Mouse (Mus musculus) frontal cortex, postnatal 36 days (tissue): ENCODE data around the gene Vps16.

Experiments
- DNase-seq, 2 experiments: peaks; one replicate each; pipeline ENCODE4 v3.0.0; 2022; ENCODE audit warnings: low spot score in 2 of 2

The Vps16 gene

DNA sequence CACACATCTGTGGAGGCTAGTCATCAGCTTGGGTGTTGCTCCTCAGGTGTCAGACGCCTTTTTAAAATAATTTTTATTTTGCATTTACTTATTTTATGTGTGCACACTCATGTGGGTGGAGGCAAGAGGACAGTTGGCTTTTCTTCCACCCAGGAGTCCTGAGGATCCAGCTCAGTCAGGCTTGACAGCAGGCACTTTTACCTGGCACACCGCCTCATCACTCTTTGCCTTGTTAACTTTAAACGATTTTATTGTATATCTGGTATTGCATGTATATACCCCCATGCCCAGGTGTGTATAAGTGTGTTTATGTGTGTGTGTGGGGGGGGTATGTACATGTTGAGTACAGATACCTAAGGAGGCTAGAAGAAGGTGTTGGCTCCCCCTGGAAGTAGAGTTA, 33.7 kb downstream of the Vps16 start:
- DNase-seq: no peak

DNA sequence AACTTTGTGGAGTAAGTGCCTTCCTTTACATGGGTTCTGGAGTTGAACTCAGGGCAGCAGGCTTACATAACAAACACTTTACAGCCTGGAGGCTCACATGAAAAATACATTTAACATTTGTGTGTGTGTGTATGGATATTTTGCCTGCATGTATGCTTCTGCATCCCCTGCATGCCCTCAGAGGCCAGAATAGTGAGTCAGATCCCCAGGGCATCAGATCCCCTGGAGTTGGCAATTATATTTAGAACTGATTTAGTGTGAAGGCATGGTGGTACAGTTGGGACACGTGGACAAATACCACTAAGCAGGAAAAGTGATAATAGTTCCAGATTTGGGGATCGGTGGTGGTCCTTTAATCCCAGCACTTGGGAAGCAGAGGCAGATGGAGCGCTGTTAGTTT, 35.4 kb downstream of the Vps16 start:
- DNase-seq: no peak

DNA sequence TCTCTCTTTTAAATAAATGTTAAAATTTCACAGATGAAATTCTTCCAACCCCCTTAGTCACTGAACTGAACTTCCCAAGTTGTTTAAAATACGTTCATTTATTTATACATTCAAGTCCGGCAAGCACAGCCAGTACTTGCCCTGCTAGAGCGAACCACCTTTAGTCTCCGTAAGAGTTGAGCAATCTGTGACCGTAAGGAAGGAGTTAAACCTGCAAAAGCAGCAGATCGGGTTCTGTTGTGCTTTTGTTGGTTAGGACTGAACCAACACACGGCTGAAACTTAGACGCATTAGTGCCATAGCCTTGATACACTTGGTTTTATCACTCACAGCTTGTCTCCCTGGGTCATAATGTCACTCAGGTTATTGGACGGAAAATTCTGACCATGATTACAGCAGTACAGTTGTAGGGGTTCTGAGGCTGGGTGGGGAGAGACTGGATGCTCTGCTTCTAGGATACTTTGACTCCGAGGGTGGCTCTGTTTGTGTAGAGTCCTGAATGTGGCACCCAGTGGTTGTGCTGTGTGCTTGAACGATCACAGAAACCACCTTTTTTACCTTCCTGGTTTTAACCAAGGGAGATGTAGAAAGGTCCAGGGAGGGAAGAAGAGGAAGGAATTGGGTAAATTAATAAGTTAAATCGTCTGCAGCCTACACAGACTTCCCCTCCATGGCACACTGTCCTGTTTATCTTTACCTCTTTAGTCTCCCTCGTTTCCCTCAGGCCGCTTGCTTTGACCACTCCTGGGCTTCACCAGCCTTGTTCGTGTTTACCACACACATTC, 37.3 kb downstream of the Vps16 start:
- no peak for DNase-seq

DNA sequence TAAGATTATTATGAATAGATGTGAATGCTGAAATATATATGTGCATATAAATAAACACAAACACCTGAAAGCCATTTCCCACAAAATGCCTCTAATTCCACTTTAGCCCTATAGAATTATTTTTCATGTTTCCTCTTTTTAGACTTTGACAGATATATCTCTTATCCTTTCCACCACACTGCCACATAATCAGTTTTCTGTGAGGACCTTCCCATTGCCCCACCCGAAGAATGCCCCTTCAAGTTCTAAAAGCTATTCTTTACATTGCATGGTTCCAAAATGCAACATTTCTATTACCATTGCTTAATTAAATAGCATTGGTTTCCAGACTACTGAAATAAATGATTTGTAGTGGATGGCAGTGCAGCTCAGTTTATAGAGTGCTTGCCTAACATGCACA, 42.3 kb downstream of the Vps16 start:
- DNase-seq: no peak

DNA sequence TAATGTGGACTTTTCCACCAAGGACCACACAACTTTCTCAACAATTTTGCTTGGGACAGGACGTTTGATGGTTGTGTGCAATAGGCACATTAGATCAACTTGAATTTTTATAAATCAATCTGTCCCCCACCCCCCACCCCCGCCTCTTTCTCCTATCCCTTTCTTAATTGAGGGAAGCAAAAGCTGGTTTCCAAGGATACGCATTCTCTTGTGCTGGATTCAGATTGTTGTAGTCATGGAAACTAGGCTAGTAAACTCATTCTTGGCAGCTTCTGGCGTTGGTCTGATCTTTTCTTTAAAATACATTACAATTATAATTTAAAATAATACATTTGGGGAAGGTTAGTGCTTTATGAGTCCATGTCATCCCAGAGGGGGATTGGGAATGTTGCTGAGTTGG, 45.2 kb downstream of the Vps16 start:
- no peak for DNase-seq

DNA sequence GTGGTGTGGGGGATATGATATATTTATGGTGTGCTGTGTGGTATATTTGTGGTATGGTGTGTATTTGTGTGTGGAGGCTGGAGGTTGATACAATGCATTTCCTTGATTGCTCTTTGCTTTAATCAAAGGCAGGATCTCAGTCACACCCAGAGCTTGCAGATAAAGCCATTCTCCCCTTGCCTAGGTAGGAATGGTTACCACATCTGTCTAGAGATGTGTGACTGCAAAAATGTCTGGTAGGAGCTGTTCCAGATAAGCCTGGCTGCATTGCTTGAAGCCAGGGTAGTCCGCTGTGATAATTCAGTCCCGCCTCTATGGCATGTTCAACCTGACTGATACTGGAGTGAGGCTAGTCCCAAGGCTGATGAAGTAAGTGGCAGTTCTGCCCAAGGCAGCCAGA, 45.8 kb downstream of the Vps16 start:
- DNase-seq: no peak

DNA sequence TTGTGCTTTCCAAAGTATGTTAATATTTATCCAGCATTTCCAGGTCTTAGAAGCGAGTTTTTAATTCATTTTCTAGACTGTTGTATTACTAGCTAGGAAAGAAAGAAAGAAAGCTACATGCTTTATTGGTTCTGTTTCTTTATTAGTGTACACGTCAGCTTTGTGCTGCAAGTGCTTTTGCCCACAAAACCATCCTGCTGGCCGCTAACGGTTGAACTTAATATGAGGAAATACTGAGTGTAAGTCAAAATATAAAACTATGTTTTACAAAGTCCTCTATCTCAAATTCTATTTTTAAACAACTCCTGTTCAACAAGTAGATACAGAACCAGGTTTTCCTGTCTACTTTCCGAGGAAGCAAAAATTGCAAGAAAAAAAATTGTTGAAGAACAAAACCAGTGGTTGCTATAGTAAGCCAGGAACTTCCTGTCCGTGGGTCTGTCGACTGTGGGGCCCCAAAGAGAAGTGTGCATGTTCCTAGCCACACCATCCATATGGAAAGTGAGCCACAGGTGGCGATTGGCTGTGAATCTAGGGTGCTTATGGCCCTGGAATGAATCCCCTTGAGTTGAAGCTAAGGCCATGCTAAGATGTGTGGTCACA, 48.9 kb downstream of the Vps16 start:
- DNase-seq: no peak

DNA sequence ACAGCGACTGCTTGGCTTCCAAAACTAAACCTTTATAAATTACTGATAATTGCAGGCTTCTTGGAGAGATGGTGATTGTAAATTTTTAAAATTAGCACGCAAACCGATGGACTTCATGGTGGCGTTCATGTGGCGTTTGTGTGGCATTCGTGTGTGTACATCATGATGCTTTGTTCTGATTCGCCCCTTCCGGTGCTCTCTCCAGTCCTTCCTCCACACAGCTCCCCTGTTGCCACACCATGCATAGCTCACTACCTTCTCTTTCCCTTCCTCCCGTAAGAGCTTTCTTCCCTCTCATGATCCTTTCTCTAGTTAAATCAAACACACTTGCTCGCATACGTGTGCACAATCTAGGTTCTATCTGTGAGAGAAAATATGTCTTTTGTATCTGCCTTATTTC, 51.6 kb downstream of the Vps16 start:
- no peak for DNase-seq

DNA sequence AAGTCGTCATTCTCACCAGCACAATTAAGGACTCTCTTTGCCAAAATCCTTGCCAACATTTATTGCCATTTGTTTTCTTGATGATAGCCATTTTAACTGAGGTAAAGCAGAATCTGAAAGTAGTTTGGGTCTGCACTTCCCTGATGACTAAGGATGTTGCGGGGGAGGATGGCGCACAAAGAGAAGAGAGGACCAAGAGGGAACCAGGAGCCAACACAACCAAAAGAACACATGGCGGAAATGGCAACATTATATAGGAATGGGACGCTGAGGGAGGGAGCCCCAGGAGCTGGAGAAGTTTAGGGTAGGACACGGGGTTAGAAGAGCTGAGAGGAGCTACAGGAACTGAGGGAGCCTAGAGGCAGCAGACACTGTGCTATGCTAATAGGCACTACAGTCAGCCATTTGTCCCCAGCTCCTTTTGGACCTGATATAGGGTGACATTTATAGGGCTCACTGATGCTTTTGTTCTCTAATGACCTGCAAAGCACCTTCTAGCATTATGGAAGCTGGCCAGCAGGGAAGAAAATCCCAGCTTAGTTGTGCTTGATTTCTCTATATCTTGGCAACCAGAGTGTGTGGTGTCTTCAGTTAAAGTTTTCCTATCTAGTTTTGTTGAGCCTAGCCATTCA, 52.6 kb downstream of the Vps16 start:
- DNase-seq: no peak

DNA sequence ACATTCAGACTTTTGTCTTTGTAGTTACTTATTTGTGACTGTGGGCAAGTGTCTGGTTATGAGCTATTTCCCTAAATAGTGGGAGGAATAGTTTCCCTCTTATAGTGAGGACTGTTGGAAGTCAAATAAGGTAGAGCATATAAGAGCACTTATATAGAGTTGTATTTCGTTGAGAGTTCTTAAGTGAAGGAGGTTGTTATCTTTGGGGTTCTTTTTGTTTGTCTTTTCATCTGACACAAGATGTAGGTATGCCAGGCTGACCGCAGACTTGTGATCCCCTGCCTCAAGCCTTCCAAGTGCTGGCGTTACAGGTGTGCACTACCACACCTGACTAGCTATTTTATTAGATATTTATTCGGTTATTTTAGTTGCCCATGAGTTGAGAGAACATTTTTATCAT, 58.0 kb downstream of the Vps16 start:
- DNase-seq: no peak

DNA sequence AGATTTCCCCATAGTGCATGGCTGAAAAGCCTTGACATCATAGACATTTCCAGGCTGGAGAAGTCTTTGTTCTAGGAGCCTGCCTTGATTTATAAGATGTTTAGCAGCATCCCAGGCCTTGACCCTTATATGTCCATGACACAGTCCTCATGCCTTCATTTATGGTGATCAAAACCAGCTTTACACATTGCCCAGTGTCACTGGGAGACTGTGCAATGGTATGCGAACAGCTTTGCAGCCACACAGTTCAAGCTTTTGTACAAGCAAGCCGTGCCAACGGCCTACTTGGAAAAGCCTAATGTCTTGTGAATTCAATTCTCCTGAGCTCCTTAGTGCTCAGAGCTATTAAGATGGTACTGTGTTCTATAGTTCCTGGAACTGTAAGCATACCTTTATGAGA, 58.6 kb downstream of the Vps16 start:
- no peak for DNase-seq

DNA sequence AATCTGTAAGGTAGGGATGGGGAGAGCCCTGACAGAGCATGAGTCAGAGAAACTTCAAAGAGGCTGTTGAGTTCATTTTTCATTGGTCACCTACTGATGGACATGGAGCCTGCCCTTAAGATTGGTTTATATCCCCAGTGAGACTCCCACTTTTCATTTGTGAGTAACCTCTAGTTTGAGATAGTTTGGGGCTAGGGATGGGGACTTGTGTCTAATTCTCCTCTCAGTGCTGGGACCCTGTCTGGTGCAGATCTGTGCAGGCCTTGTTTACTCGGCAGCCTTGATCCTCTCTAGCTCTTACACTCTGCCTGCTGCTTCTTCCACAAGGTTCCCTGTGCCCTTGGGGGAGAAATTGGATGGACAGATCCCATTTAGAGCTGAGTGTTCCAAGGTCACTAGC, 60.1 kb downstream of the Vps16 start:
- DNase-seq: no peak

DNA sequence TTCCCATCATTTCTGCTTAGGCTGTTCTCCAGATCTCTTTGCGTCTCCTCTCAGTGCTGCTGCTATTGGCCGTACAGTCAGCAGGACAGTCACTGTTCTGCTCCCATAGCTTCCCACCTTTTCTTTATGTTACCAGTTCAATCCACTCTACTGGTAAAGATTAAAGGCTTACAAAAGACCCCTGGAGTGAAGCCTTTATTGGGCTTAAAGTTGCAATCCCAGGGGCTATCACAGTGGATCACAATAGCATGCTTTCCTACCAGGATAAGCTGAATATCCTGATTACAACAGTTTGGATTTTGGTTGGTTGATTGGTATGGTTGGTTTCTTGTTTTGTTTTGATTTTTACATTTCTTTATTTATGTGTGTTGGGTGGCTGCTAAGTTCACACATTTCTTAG, 63.9 kb downstream of the Vps16 start:
- no peak for DNase-seq

DNA sequence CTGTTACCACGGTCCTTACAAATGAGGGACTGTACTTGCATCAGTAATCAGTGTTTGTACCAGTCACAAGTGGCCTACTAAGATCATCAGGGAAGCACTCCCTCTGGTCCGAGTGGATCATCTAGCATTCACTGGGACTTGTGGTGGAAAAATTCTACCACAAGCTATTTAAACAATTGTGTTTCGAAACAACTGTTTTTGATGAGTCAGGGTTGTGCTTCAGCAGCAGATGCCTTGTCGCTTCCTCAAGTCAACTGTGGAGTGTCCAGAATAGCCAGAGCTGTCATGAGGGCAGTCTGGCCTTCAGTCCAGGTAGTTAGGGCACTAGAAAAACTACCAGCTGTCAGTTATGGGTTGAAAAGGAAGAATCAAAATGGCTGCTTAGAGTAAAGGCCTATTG, 64.5 kb downstream of the Vps16 start:
- DNase-seq: no peak

DNA sequence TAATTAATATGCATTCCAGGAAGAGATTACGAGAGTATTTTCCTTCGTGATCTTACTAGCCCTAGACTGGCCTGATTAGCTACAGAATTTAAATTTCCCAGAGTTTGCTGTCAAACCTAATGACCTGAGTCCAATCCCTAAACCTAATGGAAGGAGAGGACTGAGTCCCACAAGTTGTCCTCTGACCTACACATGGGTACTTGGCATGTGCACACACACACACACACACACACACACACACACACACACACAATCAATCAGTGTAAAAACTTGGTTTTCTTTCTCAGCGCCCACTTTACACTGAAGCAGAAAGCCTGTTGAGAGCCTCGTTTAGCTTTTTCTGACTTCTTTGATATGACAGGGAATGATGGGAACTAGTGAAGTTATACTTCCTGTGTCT, 67.0 kb downstream of the Vps16 start:
- no peak for DNase-seq

DNA sequence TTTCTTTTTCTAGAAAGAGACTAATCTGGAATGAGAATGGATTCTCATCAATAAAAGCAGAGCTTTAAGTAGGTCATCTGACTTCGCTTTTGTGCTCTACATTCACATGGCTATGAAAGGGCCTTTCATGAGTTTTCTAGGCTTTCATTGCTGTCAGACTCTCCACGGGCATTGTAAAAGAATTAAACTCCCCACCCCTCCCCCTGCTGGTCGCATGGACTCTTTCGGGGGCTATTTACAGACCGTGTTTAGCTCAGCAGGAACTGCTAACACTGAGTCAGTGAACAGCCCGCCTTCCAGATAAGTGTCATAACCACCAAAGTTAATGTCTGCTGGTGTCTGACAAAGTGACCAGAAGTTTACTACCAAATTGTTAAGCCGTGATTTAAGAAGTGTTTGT, 67.4 kb downstream of the Vps16 start:
- peak; percentile 57 to 61 for DNase-seq
